Mouse (Mus musculus) testis, adult 2 months (tissue): Measurements from ENCODE around the gene Slc39a10. TPM values are rescaled to one million over a fixed set of nuclear protein-coding genes. Genes with fewer than 3 reads are reported as not detected.
A peak's percentile ranks its signal among the peaks of the same experiment; 100 is the strongest.

Experiments
- H3K27ac ChIP-seq: fragments of 200-500 bp; 2 replicates; pipeline ENCODE4 v1.5.1; 2012; ENCODE audit warnings: low read depth, low read length; ENCODE audit not compliant: control insufficient read depth, insufficient read depth
- H3K27me3 ChIP-seq: fragments of 200-500 bp; 2 replicates; pipeline ENCODE4 v1.6.1; 2012; ENCODE audit warnings: mild to moderate bottlenecking, low read length, moderate library complexity; ENCODE audit not compliant: control insufficient read depth, insufficient read depth
- H3K36me3 ChIP-seq: fragments of 200-500 bp; 2 replicates; pipeline ENCODE4 v1.6.1; 2012; ENCODE audit warnings: mild to moderate bottlenecking, low read length; ENCODE audit not compliant: control insufficient read depth, insufficient read depth
- H3K4me1 ChIP-seq: fragments of 200-500 bp; 2 replicates; pipeline ENCODE4 v1.6.1; 2012; ENCODE audit warnings: low read length; ENCODE audit not compliant: control insufficient read depth, insufficient read depth
- H3K4me3 ChIP-seq: fragments of 200-500 bp; 2 replicates; pipeline ENCODE4 v1.5.1; 2012; ENCODE audit warnings: low read depth, mild to moderate bottlenecking, low read length, moderate library complexity, mixed read lengths; ENCODE audit not compliant: control insufficient read depth
- CTCF ChIP-seq: fragments of 200-500 bp; IDR thresholded peaks from 2 replicates; pipeline ENCODE4 v1.5.1; 2012; ENCODE audit warnings: low read depth, mild to moderate bottlenecking, inconsistent platforms, low read length, moderate library complexity; ENCODE audit not compliant: control insufficient read depth, insufficient read depth, insufficient replicate concordance
- POLR2A ChIP-seq: fragments of 200-500 bp; IDR thresholded peaks from 2 replicates; pipeline ENCODE4 v1.6.1; 2012; ENCODE audit warnings: low read depth, mild to moderate bottlenecking, inconsistent platforms, low read length, moderate library complexity; ENCODE audit not compliant: control insufficient read depth
- polyA plus RNA-seq: library from polyadenylated mRNA; depleted of rRNA; stranded (reverse); fragments of >200 nt; gene quantifications from 2 replicates; pipeline ENCODE4 v1.2.3, GENCODE M21; 2012

Slc39a10 gene
- polyA plus RNA-seq, 1 experiment: 25.8 TPM

DNA sequence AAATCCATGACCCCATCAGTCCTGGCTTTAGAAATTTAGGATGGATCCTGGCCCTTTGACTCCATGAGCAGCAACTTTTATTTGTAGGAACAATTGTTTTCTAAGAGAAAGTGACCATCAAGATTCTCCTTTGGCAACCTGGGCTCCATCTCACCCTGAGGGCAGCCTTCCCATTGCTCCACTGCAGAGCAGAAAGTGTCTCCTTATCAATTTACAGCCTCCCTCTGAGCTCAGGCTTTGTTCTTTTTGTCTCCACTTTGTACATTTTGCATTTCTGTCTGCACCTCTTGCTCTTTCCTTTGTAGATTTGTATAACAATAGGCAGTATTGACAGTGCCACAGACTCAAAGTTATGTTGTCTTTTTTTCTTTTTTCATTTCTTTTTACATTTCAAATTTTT is 23.6 kb upstream of the Slc39a10 start:
- no peak for TF ChIP-seq POLR2A
- TF ChIP-seq CTCF: no peak
- H3K27ac ChIP-seq: peak overlapping the region; percentile 8; the same call in 1 of the 2 replicates
- H3K4me3 ChIP-seq: no peak overlapping the region
- H3K36me3 ChIP-seq: no peaks in the 10 kb centered on the region
- no peaks in the 10 kb centered on the region for H3K27me3 ChIP-seq
- no peaks in the 10 kb centered on the region for H3K4me1 ChIP-seq

DNA sequence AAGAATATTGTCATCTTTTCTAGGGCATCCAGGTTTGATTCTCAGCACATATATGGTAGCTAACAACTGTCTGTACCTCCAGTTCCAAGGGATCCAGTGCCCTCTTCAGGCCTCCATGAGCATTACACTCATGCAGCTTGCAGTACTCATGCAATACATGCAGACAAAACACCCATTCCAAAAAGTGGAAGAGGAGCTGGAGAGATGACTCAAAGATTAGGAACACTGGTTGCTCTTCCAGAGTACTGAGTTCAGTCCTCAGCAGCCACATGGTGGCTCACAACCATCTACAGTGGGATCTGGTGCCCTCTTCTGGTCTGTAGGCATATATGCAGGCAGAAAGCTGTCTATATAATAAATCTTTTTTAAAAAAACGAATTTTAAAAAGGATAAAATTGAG is 21.7 kb upstream of the Slc39a10 start:
- Histone ChIP-seq H3K4me1 (no peaks in the 10 kb centered on the region), H3K4me3 (peak overlapping the region; percentile 49; the same call in 1 of the 2 replicates), H3K27me3 (no peaks in the 10 kb centered on the region), H3K27ac (no peak overlapping the region), H3K36me3 (no peaks in the 10 kb centered on the region)
- TF ChIP-seq CTCF (no peak), POLR2A (no peak)

DNA sequence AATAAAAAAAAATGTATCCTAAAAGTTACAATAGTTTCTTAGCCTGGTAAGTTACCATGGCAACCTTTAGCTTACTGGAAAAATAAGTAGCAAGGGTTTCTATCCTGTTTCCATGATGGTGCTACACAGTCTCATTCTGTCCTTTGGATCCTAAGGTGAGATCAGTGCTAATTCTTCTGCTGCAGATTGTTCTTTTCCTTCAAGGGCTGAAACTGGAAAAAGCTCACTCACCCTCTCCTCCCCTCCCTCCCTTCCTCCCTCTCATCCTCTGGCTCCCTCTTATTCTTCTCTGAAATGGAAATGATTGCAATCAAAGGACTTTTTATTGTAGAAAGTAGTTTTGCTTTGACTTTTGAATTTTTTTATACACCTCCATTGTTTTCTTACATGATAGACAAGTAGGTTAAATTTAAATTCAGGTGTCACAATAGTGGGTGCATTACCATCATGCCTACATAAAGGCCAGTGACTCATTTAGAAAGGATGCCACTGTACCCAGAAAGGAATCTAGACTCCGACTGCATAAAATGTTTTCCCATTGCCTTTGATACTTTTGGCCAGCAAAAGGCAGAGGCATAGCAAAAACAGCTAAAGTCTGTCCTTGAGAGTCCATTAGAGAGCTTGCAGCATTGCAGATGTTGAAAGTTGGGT is 20.0 kb upstream of the Slc39a10 start:
- no peak overlapping the region for H3K27ac ChIP-seq
- H3K4me3 ChIP-seq: no peak overlapping the region
- H3K36me3 ChIP-seq: no peaks in the 10 kb centered on the region
- no peaks in the 10 kb centered on the region for H3K27me3 ChIP-seq
- H3K4me1 ChIP-seq: no peaks in the 10 kb centered on the region
- TF ChIP-seq POLR2A (no peak), CTCF (no peak)

DNA sequence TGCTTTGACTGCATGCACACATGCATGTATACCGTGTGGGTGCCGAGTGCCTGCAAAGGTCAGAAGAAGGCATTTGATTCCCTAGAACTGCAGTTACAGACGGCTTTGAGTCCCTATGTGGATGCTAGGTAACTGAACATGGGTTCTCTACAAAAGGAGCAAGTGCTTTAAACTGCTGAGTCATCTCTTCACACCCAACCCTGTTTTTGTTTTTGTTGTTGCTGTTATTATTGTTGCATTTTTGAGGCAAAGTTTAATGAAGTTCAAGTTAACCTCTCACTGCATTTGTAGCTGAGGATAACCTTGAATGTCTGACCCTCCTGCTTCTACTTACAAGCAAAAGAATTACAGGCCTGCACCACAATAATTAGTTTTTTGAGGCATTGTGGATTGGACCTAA is 17.5 kb upstream of the Slc39a10 start:
- no peak overlapping the region for H3K27ac ChIP-seq
- H3K36me3 ChIP-seq: no peaks in the 10 kb centered on the region
- H3K27me3 ChIP-seq: no peaks in the 10 kb centered on the region
- H3K4me1 ChIP-seq: no peaks in the 10 kb centered on the region; the same call in 1 of the 2 replicates
- TF ChIP-seq POLR2A (no peak), CTCF (no peak)
- H3K4me3 ChIP-seq: no peak overlapping the region

DNA sequence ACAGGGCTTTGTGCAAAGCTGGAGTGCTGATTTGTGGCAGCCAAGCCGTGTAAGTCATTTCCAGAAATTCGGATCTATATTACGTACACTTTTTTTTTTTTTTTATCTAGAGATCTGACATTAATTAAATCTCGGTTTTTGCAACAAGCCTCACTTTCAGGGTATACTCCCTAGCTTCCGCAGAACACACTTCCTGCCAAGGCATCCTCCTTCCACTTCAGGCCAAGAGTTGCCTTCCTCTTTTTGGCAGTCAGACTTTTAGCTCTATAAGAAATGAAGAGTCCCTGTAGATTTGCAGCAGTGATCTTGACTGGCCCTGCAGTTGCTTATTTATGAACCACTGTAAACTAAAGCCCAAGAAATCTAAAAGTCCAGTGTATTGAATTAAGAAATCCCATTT is 13.1 kb upstream of the Slc39a10 start:
- H3K4me1 ChIP-seq: peaks cover 3% of the 10 kb centered on the region
- no peaks in the 10 kb centered on the region for H3K36me3 ChIP-seq
- H3K27me3 ChIP-seq: no peaks in the 10 kb centered on the region
- TF ChIP-seq CTCF (no peak), POLR2A (no peak)
- no peak overlapping the region for H3K4me3 ChIP-seq
- H3K27ac ChIP-seq: no peak overlapping the region

DNA sequence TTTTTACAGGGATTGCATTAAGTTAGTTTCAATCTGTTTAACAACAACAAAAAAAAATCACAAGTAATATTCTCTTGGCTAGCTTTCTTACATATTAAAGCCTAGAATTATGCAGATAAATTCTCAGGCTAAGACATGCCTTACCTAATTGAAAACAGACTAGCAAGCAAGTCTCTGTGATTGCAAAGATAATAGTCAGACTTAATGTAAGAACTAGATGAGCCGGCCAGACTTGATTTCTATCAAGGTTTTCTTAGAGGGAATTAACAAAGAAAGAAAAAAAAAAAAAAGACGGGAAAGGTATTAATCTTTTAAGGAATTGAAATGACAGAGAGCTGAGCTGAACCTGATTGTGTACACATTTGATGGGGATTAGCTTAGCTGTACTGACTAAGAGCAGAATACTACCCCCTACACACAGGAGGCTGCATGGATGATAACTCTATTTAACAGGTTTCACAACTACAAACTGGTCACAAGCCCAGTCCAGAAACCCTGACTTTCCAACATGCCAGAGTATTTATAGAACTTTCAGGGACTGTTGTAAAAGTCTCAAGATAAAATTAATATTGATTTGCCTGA is 9.5 kb upstream of the Slc39a10 start:
- Histone ChIP-seq H3K36me3 (no peaks in the 10 kb centered on the region), H3K27ac (no peak overlapping the region), H3K4me3 (no peak overlapping the region), H3K27me3 (no peaks in the 10 kb centered on the region), H3K4me1 (peaks cover 3% of the 10 kb centered on the region)
- no peak for TF ChIP-seq CTCF
- no peak for TF ChIP-seq POLR2A

DNA sequence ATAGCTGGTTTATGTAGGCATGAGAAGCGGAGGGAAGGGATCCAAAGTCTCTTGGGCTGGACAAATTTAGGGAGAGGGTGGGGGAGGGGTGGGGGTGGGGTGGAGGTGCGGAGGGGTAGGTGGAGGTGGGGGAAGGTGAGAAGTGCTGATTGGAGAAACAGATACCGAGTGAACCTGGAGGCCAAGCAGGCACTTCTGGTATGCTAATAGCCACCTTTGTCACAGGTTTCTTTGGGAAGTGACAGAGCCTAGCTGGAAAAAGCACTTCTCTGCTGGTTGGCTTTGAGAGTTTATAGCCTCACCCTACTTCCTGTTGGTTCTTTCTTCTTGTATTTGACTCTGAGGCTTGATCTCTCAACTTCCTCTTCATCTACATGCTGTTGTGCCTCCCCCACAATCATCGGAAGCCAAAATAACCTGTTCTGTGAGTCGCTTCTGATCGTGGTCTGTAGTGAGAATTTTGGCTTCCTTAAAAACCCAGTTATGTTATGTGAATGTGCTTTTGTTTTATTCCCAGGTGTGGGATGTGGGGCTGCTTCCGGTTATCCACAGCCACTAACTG is 1.7 kb upstream of the Slc39a10 start:
- no peak overlapping the region for H3K27ac ChIP-seq
- H3K36me3 ChIP-seq: no peaks in the 10 kb centered on the region
- no peak overlapping the region for H3K4me3 ChIP-seq
- no peaks in the 10 kb centered on the region for H3K27me3 ChIP-seq
- no peak for TF ChIP-seq POLR2A
- H3K4me1 ChIP-seq: no peaks in the 10 kb centered on the region

DNA sequence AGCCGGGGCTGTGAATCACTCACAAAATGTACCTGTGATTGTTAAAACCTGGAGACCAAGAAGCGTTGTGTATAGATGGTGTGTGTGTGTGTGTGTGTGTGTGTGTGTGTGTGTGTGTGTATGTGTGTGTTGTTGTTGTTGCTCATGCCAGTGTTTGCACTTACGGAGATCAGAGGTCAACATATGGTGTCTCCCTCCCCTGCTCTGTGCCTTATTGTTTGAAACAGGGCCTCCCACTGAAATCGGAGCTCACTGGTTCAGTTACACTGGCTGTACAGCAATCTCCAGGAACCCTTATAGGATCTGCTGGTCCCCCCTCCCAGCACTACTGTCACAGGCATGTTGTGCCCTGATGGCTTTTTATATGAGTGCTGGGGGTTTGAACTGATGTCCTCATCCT is 3.9 kb downstream of the Slc39a10 start:
- H3K4me3 ChIP-seq: no peak overlapping the region
- TF ChIP-seq POLR2A (no peak), CTCF (no peak)

More for the DNA sequence above, 3.9 kb downstream of the Slc39a10 start:
- no peaks in the 10 kb centered on the region for H3K27me3 ChIP-seq
- H3K4me1 ChIP-seq: no peaks in the 10 kb centered on the region
- H3K36me3 ChIP-seq: no peaks in the 10 kb centered on the region
- H3K27ac ChIP-seq: no peak overlapping the region
